ENCODE assay signal across 7 mouse cellular contexts in the genomic region with DNA sequence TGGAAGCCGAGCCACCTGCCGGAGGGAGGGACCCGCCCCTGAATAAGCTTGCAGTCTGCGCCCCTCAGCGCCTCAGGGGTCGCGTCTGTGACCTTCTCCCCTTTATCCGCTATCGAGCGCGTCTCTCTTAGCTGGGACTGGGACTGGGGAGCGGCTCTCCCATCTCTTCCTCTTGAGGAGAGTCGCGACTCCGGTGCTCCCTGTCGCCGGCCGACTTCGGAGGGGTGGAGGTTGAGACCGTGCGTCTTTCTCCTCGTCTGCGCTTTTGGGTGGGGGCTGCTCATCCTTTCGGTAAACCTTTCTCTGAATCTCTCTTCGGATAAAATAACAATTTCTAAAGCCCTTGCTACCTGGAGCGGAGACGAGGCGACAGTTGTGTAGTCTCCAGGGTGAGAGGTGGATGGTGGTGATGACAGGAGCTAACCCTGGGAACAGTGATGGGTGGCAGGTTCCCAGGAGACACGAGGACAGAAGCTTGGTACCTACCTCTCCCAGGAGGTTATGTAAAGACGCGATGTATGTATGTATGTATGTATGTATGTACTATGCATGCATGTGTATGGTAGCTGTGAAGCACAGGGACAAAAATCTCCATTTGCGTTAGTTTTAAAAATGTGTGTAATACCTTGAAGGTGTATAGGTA. TPM values are rescaled to one million over a fixed set of nuclear protein-coding genes. Genes with fewer than 3 reads are reported as not detected.
A peak's percentile ranks its signal among the peaks of the same experiment; 100 is the strongest.
DNase-seq lines count a peak whose midpoint lies in the region; ATAC-seq and TF ChIP-seq lines count a peak whose summit lies in the region.

No protein-coding gene starts in this region.

- CTCF ChIA-PET in Patski (lab: Charles Lee): interaction anchor here (0.8 to 1.2 kb wide), 2 partner anchors 12 to 67 kb away, joined by 3 read pairs; no protein-coding TSS in a partner anchor

- ATAC-seq in Patski: peak; percentile 39
- peak; percentile 30; the same call in 1 of the 2 replicates for ATAC-seq in embryonic facial prominence, embryonic 12.5 days (ENCODE audit: insufficient number of reproducible peaks, insufficient read depth, low FRiP score, low TSS enrichment)
- ATAC-seq in hindbrain, postnatal 0 days: peak; percentile 59
- ATAC-seq in liver, postnatal 0 days: peak; percentile 33
- ATAC-seq in stomach, postnatal 0 days (ENCODE audit: low FRiP score, low TSS enrichment): peak; percentile 66

- H3K4me2 ChIP-seq in embryonic facial prominence, embryonic 12.5 days (replicated peaks): peak overlapping the region; percentile 78
- peak overlapping the region; percentile 83 for H3K4me2 ChIP-seq in hindbrain, postnatal 0 days (ENCODE audit: low read depth, low read length)
- H3K4me2 ChIP-seq in liver, postnatal 0 days (ENCODE audit: low read depth, low read length): peak overlapping the region; percentile 97
- peak overlapping the region; percentile 82 for H3K4me2 ChIP-seq in stomach, postnatal 0 days (replicated peaks; ENCODE audit: low read depth)

- H3K9ac ChIP-seq in embryonic facial prominence, embryonic 12.5 days: peak overlapping the region; percentile 89
- peak overlapping the region; percentile 99 for H3K9ac ChIP-seq in hindbrain, postnatal 0 days (replicated peaks; ENCODE audit: low read length)
- H3K9ac ChIP-seq in liver, postnatal 0 days (replicated peaks): peak overlapping the region; percentile 98
- H3K9ac ChIP-seq in stomach, postnatal 0 days (ENCODE audit: low read length): peak overlapping the region; percentile 98

- H3K9me3 ChIP-seq in embryonic facial prominence, embryonic 12.5 days: no peaks in the 10 kb centered on the region
- H3K9me3 ChIP-seq in hindbrain, postnatal 0 days (ENCODE audit: low read length): no peaks in the 10 kb centered on the region
- H3K9me3 ChIP-seq in liver, postnatal 0 days (ENCODE audit: low read length): no peaks in the 10 kb centered on the region
- H3K9me3 ChIP-seq in stomach, postnatal 0 days (ENCODE audit: control insufficient read depth, low read length): no peaks in the 10 kb centered on the region

- no peaks in the 10 kb centered on the region for H3K36me3 ChIP-seq in embryonic facial prominence, embryonic 12.5 days
- no peaks in the 10 kb centered on the region for H3K36me3 ChIP-seq in hindbrain, postnatal 0 days (ENCODE audit: insufficient read depth, low read length)
- no peaks in the 10 kb centered on the region for H3K36me3 ChIP-seq in liver, postnatal 0 days (replicated peaks; ENCODE audit: insufficient read depth, low read length)
- H3K36me3 ChIP-seq in stomach, postnatal 0 days (ENCODE audit: control insufficient read depth, insufficient read depth, low read length): no peaks in the 10 kb centered on the region

- in situ Hi-C loops in Patski (cut with MboI; ENCODE audit: low pct_unique_long_range_greater_than_20kb): no loop called here

- peaks cover 3% of the 10 kb centered on the region; the same call in 1 of the 2 replicates for H3K4me1 ChIP-seq in embryonic facial prominence, embryonic 12.5 days
- peaks cover 9% of the 10 kb centered on the region; the same call in 1 of the 2 replicates for H3K4me1 ChIP-seq in hindbrain, postnatal 0 days (ENCODE audit: insufficient read depth, low read length)
- peaks cover 35% of the 10 kb centered on the region for H3K4me1 ChIP-seq in liver, postnatal 0 days (ENCODE audit: insufficient read depth)
- H3K4me1 ChIP-seq in stomach, postnatal 0 days (replicated peaks; ENCODE audit: control insufficient read depth, insufficient read depth): 0 out of 2 replicates have a peak, but pooled peaks cover 2% of the 10 kb centered on the region

- no peak for TF ChIP-seq EP300 in liver, postnatal 0 days (IDR thresholded peaks at IDR 0.05; ENCODE audit: low read depth)
- TF ChIP-seq EP300 in stomach, postnatal 0 days (optimal IDR thresholded peaks at IDR 0.05): no peak

- H3K27me3 ChIP-seq in Patski: peaks cover 5% of the 10 kb centered on the region
- H3K27me3 ChIP-seq in embryonic facial prominence, embryonic 12.5 days: no peaks in the 10 kb centered on the region
- no peaks in the 10 kb centered on the region for H3K27me3 ChIP-seq in hindbrain, postnatal 0 days (ENCODE audit: insufficient read depth, low read length)
- H3K27me3 ChIP-seq in liver, postnatal 0 days (ENCODE audit: insufficient read depth, low read length): no peaks in the 10 kb centered on the region
- H3K27me3 ChIP-seq in stomach, postnatal 0 days (ENCODE audit: control insufficient read depth, insufficient read depth, low read length): no peaks in the 10 kb centered on the region

- WGBS in embryonic facial prominence, embryonic 12.5 days: 2% methylated on average over 32 of the region's 32 CpGs
- 2% methylated on average over 31 of the region's 32 CpGs for WGBS in hindbrain, postnatal 0 days
- under 1% methylated on average over 31 of the region's 32 CpGs for WGBS in liver, postnatal 0 days (ENCODE audit: insufficient replicate concordance)
- under 1% methylated on average over 31 of the region's 32 CpGs for WGBS in stomach, postnatal 0 days

- POLR2A ChIA-PET in Patski (lab: Charles Lee): interaction anchor here (0.7 to 1.0 kb wide), 2 partner anchors 12 to 29 kb away, joined by 3 read pairs; no protein-coding TSS in a partner anchor

- H3K4me3 ChIP-seq in embryonic facial prominence, embryonic 12.5 days: peak overlapping the region; percentile 98
- peak overlapping the region; percentile 100 for H3K4me3 ChIP-seq in hindbrain, postnatal 0 days (ENCODE audit: low read length)
- H3K4me3 ChIP-seq in liver, postnatal 0 days (ENCODE audit: low read depth, low read length): peak overlapping the region; percentile 98
- peak overlapping the region; percentile 99 for H3K4me3 ChIP-seq in stomach, postnatal 0 days (ENCODE audit: low read depth, low read length)

- TF ChIP-seq CTCF in Patski (IDR thresholded peaks at IDR 0.05): no peak
- no peak for TF ChIP-seq CTCF in hindbrain, postnatal 0 days (IDR thresholded peaks at IDR 0.05; ENCODE audit: low read depth)
- TF ChIP-seq CTCF in liver, postnatal 0 days (IDR thresholded peaks at IDR 0.05; ENCODE audit: low read depth): no peak
- no peak for TF ChIP-seq CTCF in stomach, postnatal 0 days (IDR thresholded peaks at IDR 0.05; ENCODE audit: low read depth)

- peak overlapping the region; percentile 93 for H3K27ac ChIP-seq in embryonic facial prominence, embryonic 12.5 days
- peak overlapping the region; percentile 99 for H3K27ac ChIP-seq in hindbrain, postnatal 0 days
- H3K27ac ChIP-seq in liver, postnatal 0 days (ENCODE audit: low read depth): peak overlapping the region; percentile 99
- H3K27ac ChIP-seq in stomach, postnatal 0 days (replicated peaks): peak overlapping the region; percentile 97

- peak; percentile 24 to 33 for DNase-seq in left cerebral cortex, adult 18-20 months (ENCODE audit: low spot score in 2 of 2)
- DNase-seq in left cerebral cortex, adult 11 months (ENCODE audit: low spot score): no peak
- DNase-seq in Patski (ENCODE audit: low read depth, low spot score): no peak
- peak; percentile 43 for DNase-seq in hindbrain, postnatal 0 days (ENCODE audit: low spot score)
- no peak for DNase-seq in liver, postnatal 0 days
- no peak for DNase-seq in stomach, postnatal 0 days (ENCODE audit: low spot score)

RNA-seq across cellular contexts. Expression of a gene that starts 0.7 kb away (rescaled TPM):
- 100 to 1,000 TPM; 110 to 114 TPM for total RNA-seq in left cerebral cortex, adult 18-20 months (2021)
- polyA plus RNA-seq in Patski (2021): 16.2 TPM
- 28.9 and 29.8 TPM in 2 replicates for polyA plus RNA-seq in embryonic facial prominence, embryonic 12.5 days (2016; fragmentation: Nextera tagmentation; extraction: Ambion mirVana)
- total RNA-seq in hindbrain, postnatal 0 days (2014; rRNA removed): 91.5 and 104 TPM in 2 replicates
- polyA plus RNA-seq in hindbrain, postnatal 0 days (2015; fragmentation: Nextera tagmentation; extraction: Ambion mirVana): 30.3 and 30.7 TPM in 2 replicates
- polyA plus RNA-seq in liver, postnatal 0 days (2015; fragmentation: Nextera tagmentation; extraction: Ambion mirVana): 11.9 and 13.9 TPM in 2 replicates
- 7.7 and 8.1 TPM in 2 replicates for polyA plus RNA-seq in stomach, postnatal 0 days (2015; fragmentation: Nextera tagmentation; extraction: Ambion mirVana)

Comparison
In these comparisons a context has a peak if more than half of its experiments do, and no peak if none do; other contexts are left out.
1. DNase-seq: peak in left cerebral cortex, adult 18-20 months (2 of 2) and hindbrain, postnatal 0 days (single experiment); none in left cerebral cortex, adult 11 months (single experiment), Patski (single experiment), liver, postnatal 0 days (single experiment) and stomach, postnatal 0 days (single experiment).
2. Peak in every context shown above with its lines, with median percentiles within 50 percentile points of each other: ATAC-seq, H3K27ac ChIP-seq, H3K4me2 ChIP-seq, H3K4me3 ChIP-seq and H3K9ac ChIP-seq.